Mouse (Mus musculus) G1E (cell line): ENCODE results near the gene Mrps24. TPM values are rescaled to one million over a fixed set of nuclear protein-coding genes. Genes with fewer than 3 reads are reported as not detected.

Experiments
- ATAC-seq: 2 replicates; pipeline ENCODE4 v1.8.0; 2016; ENCODE audit warnings: mild to moderate bottlenecking; ENCODE audit not compliant: insufficient number of reproducible peaks, poor library complexity, low FRiP score, severe bottlenecking; ENCODE audit errors: extremely low read depth
- DNase-seq: peaks from one replicate; pipeline ENCODE4 v3.0.0; 2012; ENCODE audit warnings: low spot score
- H3K27me3 ChIP-seq: 2 replicates; pipeline ENCODE4 v1.6.1; 2012; ENCODE audit warnings: mild to moderate bottlenecking, low read length, inconsistent platforms; ENCODE audit not compliant: insufficient read depth
- H3K36me3 ChIP-seq: replicated peaks from 2 replicates; pipeline ENCODE3; 2012; ENCODE audit warnings: mild to moderate bottlenecking, inconsistent platforms
- H3K4me1 ChIP-seq: 2 replicates; pipeline ENCODE4 v1.6.1; 2012; ENCODE audit warnings: low read depth, low read length, inconsistent platforms, mixed read lengths; ENCODE audit not compliant: insufficient read depth
- H3K4me3 ChIP-seq: 2 replicates; pipeline ENCODE4 v1.5.1; 2012; ENCODE audit warnings: low read depth, mild to moderate bottlenecking, inconsistent platforms, low read length, moderate library complexity, mixed read lengths
- H3K9me3 ChIP-seq: replicated peaks from 2 replicates; pipeline ENCODE4 v1.6.1; 2012; ENCODE audit warnings: inconsistent platforms
- CTCF ChIP-seq: IDR thresholded peaks from 2 replicates; pipeline ENCODE4 v1.5.1; 2012; ENCODE audit warnings: low read depth, low read length, inconsistent platforms, mixed read lengths
- GATA1 ChIP-seq: IDR thresholded peaks from 2 replicates; pipeline ENCODE4 v1.6.1; 2012; ENCODE audit warnings: borderline replicate concordance, low read length, inconsistent platforms, mixed read lengths
- GATA2 ChIP-seq: IDR thresholded peaks from 2 replicates; pipeline ENCODE4 v1.6.1; 2012; ENCODE audit warnings: low read depth, low read length, inconsistent platforms, borderline replicate concordance
- POLR2AphosphoS5 ChIP-seq: IDR thresholded peaks from 2 replicates; pipeline ENCODE4 v1.6.1; 2012; ENCODE audit warnings: low read depth, low read length, inconsistent platforms; ENCODE audit not compliant: insufficient replicate concordance
- TAL1 ChIP-seq: conservative IDR thresholded peaks from 2 replicates; pipeline ENCODE4 v1.6.1; 2012; ENCODE audit warnings: low read depth, low read length, inconsistent platforms, mixed read lengths
- polyA plus RNA-seq: library from polyadenylated mRNA; stranded (reverse); fragments of >175 nt; gene quantifications from 2 replicates; pipeline ENCODE4 v1.2.3, GENCODE M21; 2012
- total RNA-seq, 2 experiments: library from RNA; stranded (forward) in 1 of 2; stranded (reverse) in 1 of 2; fragments of 200-1000 nt in 1 of 2; fragments of >200 nt in 1 of 2; fragmentation: Nextera tagmentation in 1 of 2; gene quantifications; 2 replicates each; pipeline ENCODE4 v1.2.3; 2014 to 2017

Gene Mrps24
- total and polyA plus RNA-seq, 3 experiments = 17.9 to 112 (median 75.1) TPM

DNA sequence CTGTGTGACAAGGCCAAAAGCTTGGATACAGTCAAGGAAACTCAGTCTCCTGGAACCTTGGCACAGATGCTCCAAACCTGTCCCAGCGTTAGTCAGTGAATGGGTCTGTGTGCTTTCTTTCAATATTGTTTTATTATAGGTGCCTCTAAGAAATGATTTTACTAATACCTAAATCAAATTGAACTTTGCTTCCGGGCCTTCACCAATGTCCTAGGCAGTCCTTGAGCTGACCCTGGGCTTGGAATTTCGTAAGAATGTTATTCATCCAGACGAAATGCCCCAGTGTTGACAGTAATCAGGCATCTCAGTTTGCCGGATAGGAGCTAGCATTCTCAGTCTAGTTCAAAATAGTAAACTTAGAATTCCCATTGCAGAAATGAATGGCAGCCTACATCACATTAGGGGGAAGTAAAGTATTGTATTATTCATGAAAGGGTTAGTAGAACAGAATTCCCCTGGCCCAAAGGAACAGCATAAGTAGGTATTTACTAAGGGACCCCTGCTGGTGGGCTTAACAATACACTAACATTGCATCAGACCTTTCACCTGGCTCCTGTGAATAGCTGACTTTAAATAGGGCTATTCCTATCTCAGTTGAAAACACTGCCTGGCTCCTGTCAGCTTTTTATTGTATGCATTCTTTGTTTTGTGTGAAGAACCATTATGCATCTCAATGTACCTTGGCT lies 13.1 kb downstream of the Mrps24 start:
- H3K4me3 ChIP-seq = no peak overlapping the region
- peaks cover 21% of the 10 kb centered on the region for H3K4me1 ChIP-seq
- H3K27me3 ChIP-seq = no peaks in the 10 kb centered on the region
- no peak for TF ChIP-seq CTCF
- TF ChIP-seq TAL1 = no peak
- no peak for TF ChIP-seq GATA1
- TF ChIP-seq GATA2 = no peak
- TF ChIP-seq POLR2AphosphoS5 = no peak
- peaks cover 36% of the 10 kb centered on the region for H3K36me3 ChIP-seq
- no peaks in the 10 kb centered on the region for H3K9me3 ChIP-seq
- no peak for DNase-seq
- ATAC-seq = no peak

DNA sequence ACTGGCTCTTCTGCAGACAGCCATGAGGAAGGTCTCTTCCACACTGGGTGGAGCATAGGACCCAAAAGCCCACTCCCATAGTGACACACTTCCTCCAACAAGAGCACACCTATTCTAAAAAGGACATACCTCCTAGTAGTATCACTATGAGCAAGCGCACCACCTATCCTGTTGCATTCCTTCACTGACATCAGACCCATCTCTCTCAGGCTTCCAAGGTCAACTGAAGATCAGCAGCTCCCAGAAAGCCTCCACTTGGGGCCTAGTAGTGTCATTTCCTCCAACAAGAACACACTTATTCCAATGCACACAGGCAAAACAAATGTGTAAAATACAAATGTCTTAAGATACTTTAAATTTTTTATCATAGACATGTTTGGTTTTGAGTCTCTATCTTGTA lies 13.7 kb downstream of the Mrps24 start:
- ATAC-seq = no peak
- TF ChIP-seq GATA2 (no peak), POLR2AphosphoS5 (no peak), GATA1 (no peak), CTCF (no peak), TAL1 (no peak)
- H3K27me3 ChIP-seq = no peaks in the 10 kb centered on the region

DNA sequence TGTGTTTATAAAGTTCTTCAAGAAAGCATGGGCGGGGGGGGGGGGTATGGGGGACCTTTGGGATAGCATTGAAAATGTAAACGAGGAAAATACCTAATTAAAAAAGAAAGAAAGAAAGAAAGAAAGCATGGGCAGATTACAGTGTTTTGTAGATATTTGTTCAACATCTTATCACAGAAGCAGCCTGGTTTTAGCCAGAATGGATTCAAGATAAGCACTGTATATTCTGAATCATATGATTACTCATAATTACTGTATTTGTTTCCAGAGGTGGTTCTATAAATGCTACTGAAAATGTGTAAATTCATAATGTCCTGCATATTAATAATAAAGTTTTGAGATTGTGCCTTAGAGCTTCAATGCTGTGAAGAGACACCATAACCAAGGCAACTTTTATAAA lies 14.2 kb downstream of the Mrps24 start:
- peaks cover 36% of the 10 kb centered on the region for H3K36me3 ChIP-seq
- H3K4me1 ChIP-seq = peaks cover 16% of the 10 kb centered on the region
- no peaks in the 10 kb centered on the region for H3K9me3 ChIP-seq
- DNase-seq (no peak), ATAC-seq (no peak)
- TF ChIP-seq TAL1 (no peak), POLR2AphosphoS5 (no peak), CTCF (no peak), GATA1 (no peak), GATA2 (no peak)
- no peaks in the 10 kb centered on the region for H3K27me3 ChIP-seq
- no peak overlapping the region for H3K4me3 ChIP-seq

More for the DNA sequence above, 13.7 kb downstream of the Mrps24 start:
- Histone ChIP-seq H3K4me3 (no peak overlapping the region), H3K4me1 (peaks cover 21% of the 10 kb centered on the region), H3K36me3 (peaks cover 36% of the 10 kb centered on the region), H3K9me3 (no peaks in the 10 kb centered on the region)
- DNase-seq = no peak

DNA sequence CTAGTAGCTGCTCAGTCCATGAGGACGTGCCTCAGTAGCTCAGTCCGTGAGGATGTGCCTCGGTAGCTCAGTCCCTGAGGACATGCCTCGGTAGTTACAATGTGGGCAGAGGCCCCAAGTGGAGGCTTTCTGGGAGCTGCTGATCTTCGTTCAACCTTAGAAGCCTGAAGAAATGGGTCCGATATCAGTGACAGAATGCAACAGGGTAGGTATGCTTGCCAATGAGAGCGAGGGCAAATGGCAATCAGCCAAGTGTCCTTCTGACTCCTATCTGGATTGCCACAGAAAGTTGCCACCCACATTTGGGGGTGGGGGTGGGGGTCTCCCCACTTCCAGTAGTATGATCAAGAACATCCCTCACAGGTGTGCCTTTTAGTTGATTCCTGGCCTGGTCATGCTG lies 14.7 kb downstream of the Mrps24 start:
- DNase-seq = no peak
- H3K9me3 ChIP-seq = no peaks in the 10 kb centered on the region
- H3K4me3 ChIP-seq = no peak overlapping the region
- TF ChIP-seq CTCF = no peak
- TF ChIP-seq TAL1 = no peak
- TF ChIP-seq GATA1 = no peak
- H3K27me3 ChIP-seq = no peaks in the 10 kb centered on the region
- no peak for ATAC-seq
- H3K4me1 ChIP-seq = peaks cover 11% of the 10 kb centered on the region
- H3K36me3 ChIP-seq = peaks cover 32% of the 10 kb centered on the region

DNA sequence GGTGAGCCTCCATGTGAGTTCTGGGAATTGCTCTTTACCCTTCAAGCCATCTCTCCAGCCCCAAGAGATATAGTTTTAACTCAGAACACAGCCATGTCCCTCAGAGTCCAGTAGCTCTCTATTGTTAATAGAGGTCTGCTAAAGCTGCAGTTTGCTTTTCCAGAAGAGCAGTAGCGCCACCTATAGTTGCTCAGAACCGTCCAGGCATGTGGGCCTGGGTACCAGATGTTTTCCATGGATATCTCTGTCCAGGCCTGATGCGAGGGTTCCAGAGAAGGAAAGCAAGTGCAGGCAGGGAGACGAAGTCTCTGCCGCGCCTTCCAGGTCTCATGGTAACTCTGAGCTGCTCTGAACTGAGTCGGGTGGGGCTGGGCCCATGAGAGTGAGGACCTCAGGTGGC lies 23.7 kb downstream of the Mrps24 start:
- Histone ChIP-seq H3K4me1 (peaks cover 7% of the 10 kb centered on the region; the same call in 1 of the 2 replicates), H3K4me3 (no peak overlapping the region), H3K9me3 (no peaks in the 10 kb centered on the region), H3K27me3 (no peaks in the 10 kb centered on the region; the same call in 1 of the 2 replicates), H3K36me3 (no peaks in the 10 kb centered on the region)
- no peak for ATAC-seq
- peak; percentile 32 for DNase-seq
- TF ChIP-seq POLR2AphosphoS5 = no peak
- peak; percentile 56 for TF ChIP-seq CTCF

DNA sequence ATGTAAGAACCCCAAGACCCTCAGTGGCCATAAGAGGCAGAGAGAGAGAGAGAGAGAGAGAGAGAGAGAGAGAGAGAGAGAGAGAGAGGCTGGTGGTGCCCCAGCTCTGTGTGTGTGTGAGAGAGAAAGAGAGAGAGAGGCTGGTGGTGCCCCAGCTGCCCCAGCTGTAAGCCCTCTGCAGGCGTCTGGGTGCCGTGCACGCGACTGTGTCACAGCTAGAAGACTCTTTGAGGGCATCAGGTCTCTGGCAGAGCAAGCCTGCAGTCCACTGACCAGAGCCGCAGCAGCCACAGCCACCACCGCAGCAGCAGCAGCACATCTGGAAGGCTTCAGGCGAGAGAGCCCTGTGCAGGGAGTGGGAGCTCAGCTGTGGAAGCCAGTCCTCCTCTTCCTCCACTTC lies 31.2 kb downstream of the Mrps24 start:
- TF ChIP-seq GATA1 = no peak
- TF ChIP-seq POLR2AphosphoS5 = no peak
- TF ChIP-seq CTCF = no peak
- no peak for TF ChIP-seq TAL1
- Histone ChIP-seq H3K9me3 (no peaks in the 10 kb centered on the region), H3K4me3 (no peak overlapping the region), H3K36me3 (no peaks in the 10 kb centered on the region), H3K4me1 (peaks cover 11% of the 10 kb centered on the region; the same call in 1 of the 2 replicates), H3K27me3 (peaks cover 20% of the 10 kb centered on the region)
- no peak for ATAC-seq
- no peak for DNase-seq

DNA sequence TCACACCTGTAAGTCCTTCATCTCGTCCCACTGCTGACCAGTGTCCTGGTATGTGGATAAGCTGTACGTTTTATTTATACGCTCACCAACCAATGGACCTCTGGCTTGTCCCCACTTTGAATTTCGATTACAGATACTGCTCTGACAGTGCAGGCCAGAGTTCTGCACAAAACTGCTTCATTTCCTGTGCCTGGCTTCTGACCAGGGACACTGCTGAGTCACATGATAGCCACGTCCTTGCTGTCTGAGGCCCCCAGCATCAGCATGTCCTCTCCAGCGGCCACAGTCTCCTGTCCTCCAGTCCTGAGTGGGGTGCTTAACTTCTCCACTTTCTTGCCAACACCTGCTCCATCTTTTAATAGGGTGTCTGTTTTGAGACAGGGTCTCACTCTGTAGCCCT lies 32.9 kb downstream of the Mrps24 start:
- DNase-seq = no peak
- H3K9me3 ChIP-seq = no peaks in the 10 kb centered on the region

More for the DNA sequence above, 32.9 kb downstream of the Mrps24 start:
- peaks cover 21% of the 10 kb centered on the region for H3K27me3 ChIP-seq
- H3K4me1 ChIP-seq = peaks cover 7% of the 10 kb centered on the region; the same call in 1 of the 2 replicates
- H3K36me3 ChIP-seq = no peaks in the 10 kb centered on the region
- H3K4me3 ChIP-seq = no peak overlapping the region
- ATAC-seq = peak; percentile 34
- TF ChIP-seq CTCF (no peak), GATA1 (no peak), GATA2 (no peak), TAL1 (no peak), POLR2AphosphoS5 (no peak)

Other genes starting within 250 kb of the Mrps24 start
- gene Xbp1, start 195.0 kb downstream of the Mrps24 start, total RNA-seq (2014; fragmentation: Nextera tagmentation) = 164 and 185 TPM in 2 replicates
- gene Xbp1, start 195.0 kb downstream of the Mrps24 start, total RNA-seq (2017) = 125 TPM in 2 replicates
- gene Xbp1, start 195.0 kb downstream of the Mrps24 start, polyA plus RNA-seq = 50.6 and 66.6 TPM in 2 replicates
- gene Ccdc117, start 173.5 kb downstream of the Mrps24 start, total RNA-seq (2014; fragmentation: Nextera tagmentation) = 31.8 and 35.5 TPM in 2 replicates
- 57.1 and 58.5 TPM in 2 replicates for gene Ccdc117, start 173.5 kb downstream of the Mrps24 start, total RNA-seq (2017)
- 11.5 and 12.6 TPM in 2 replicates for gene Ccdc117, start 173.5 kb downstream of the Mrps24 start, polyA plus RNA-seq
- 1.5 and 6.1 TPM in 2 replicates for gene Ankrd36, start 146.0 kb downstream of the Mrps24 start, total RNA-seq (2014; fragmentation: Nextera tagmentation)
- gene Ankrd36, start 146.0 kb downstream of the Mrps24 start, total RNA-seq (2017) = 1.5 and 2.9 TPM in 2 replicates
- gene Ankrd36, start 146.0 kb downstream of the Mrps24 start, polyA plus RNA-seq = 0.39 and 0.40 TPM in 2 replicates
- 6.8 and 7.2 TPM in 2 replicates for gene Urgcp, start 46.7 kb upstream of the Mrps24 start, total RNA-seq (2014; fragmentation: Nextera tagmentation)
- 7.9 and 8.2 TPM in 2 replicates for gene Urgcp, start 46.7 kb upstream of the Mrps24 start, total RNA-seq (2017)
- gene Urgcp, start 46.7 kb upstream of the Mrps24 start, polyA plus RNA-seq = 8.7 and 8.9 TPM in 2 replicates
- gene Dbnl, start 72.8 kb upstream of the Mrps24 start, total RNA-seq (2014; fragmentation: Nextera tagmentation) = 36.4 and 39.3 TPM in 2 replicates
- 89.5 and 107 TPM in 2 replicates for gene Dbnl, start 72.8 kb upstream of the Mrps24 start, total RNA-seq (2017)
- 155 and 158 TPM in 2 replicates for gene Dbnl, start 72.8 kb upstream of the Mrps24 start, polyA plus RNA-seq
- gene Pgam2, start 88.1 kb upstream of the Mrps24 start, total RNA-seq (2014; fragmentation: Nextera tagmentation) = 1.6 and 1.8 TPM in 2 replicates
- 0.22 TPM in 1 of 2 replicates, not detected in the other for gene Pgam2, start 88.1 kb upstream of the Mrps24 start, total RNA-seq (2017)
- 1.5 and 2.6 TPM in 2 replicates for gene Pgam2, start 88.1 kb upstream of the Mrps24 start, polyA plus RNA-seq
- 32.1 and 38.3 TPM in 2 replicates for gene Polm, start 122.3 kb upstream of the Mrps24 start, total RNA-seq (2014; fragmentation: Nextera tagmentation)
- 15.4 and 16.6 TPM in 2 replicates for gene Polm, start 122.3 kb upstream of the Mrps24 start, total RNA-seq (2017)
- 38.2 and 48.7 TPM in 2 replicates for gene Polm, start 122.3 kb upstream of the Mrps24 start, polyA plus RNA-seq
- gene Aebp1, start 146.3 kb upstream of the Mrps24 start, total RNA-seq (2014; fragmentation: Nextera tagmentation) = not detected in 2 replicates
- gene Aebp1, start 146.3 kb upstream of the Mrps24 start, total RNA-seq (2017) = 0.17 TPM in 1 of 2 replicates, not detected in the other
- not detected in 2 replicates for gene Aebp1, start 146.3 kb upstream of the Mrps24 start, polyA plus RNA-seq
- gene Pold2, start 162.6 kb upstream of the Mrps24 start, total RNA-seq (2014; fragmentation: Nextera tagmentation) = 47.5 and 55.5 TPM in 2 replicates
- gene Pold2, start 162.6 kb upstream of the Mrps24 start, total RNA-seq (2017) = 30.1 and 39.4 TPM in 2 replicates
- gene Pold2, start 162.6 kb upstream of the Mrps24 start, polyA plus RNA-seq = 295 and 362 TPM in 2 replicates
- gene Myl7, start 183.1 kb upstream of the Mrps24 start, total RNA-seq (2014; fragmentation: Nextera tagmentation) = not detected in 2 replicates
- gene Myl7, start 183.1 kb upstream of the Mrps24 start, total RNA-seq (2017) = not detected in 2 replicates
- gene Myl7, start 183.1 kb upstream of the Mrps24 start, polyA plus RNA-seq = not detected in 2 replicates
- not detected in 2 replicates for gene Gck, start 234.4 kb upstream of the Mrps24 start, total RNA-seq (2014; fragmentation: Nextera tagmentation)
- 0.06 and 0.11 TPM in 2 replicates for gene Gck, start 234.4 kb upstream of the Mrps24 start, total RNA-seq (2017)
- gene Gck, start 234.4 kb upstream of the Mrps24 start, polyA plus RNA-seq = not detected in 2 replicates
- gene Ykt6, start 240.0 kb upstream of the Mrps24 start, total RNA-seq (2014; fragmentation: Nextera tagmentation) = 20.3 and 22.5 TPM in 2 replicates
- gene Ykt6, start 240.0 kb upstream of the Mrps24 start, total RNA-seq (2017) = 51.5 and 55.9 TPM in 2 replicates
- 9.4 and 11.6 TPM in 2 replicates for gene Ykt6, start 240.0 kb upstream of the Mrps24 start, polyA plus RNA-seq